Mouse (Mus musculus): ENCODE results near the gene Mtus2.

- TF ChIP-seq POLR2A (IDR thresholded peaks at IDR 0.05; ENCODE audit: extremely low read depth, insufficient read depth, low read length) (no peak), CTCF (IDR thresholded peaks at IDR 0.05; ENCODE audit: low read depth, low read length) (peak; percentile 35; the same call in 1 of the 2 replicates)
Measured at GRCm38 (mm10) chr5:148236616-148237015, 279.5 kb downstream of the Mtus2 start.
